Mouse (Mus musculus) midbrain, embryonic 11.5 days (tissue): ENCODE measurements at regions not wholly inside any gene's neighbourhood (a gene's known extent, or its start where the extent isn't known, plus 50 kb on each side); places are given as distances from the start of the nearest gene placed in this dataset.

Experiments
- ATAC-seq: fragments of 200-750 bp; cut with Nextera tagmentation; 2 replicates; pipeline ENCODE4 v1.8.0; 2017; ENCODE audit warnings: moderate TSS enrichment, moderate library complexity; ENCODE audit not compliant: low FRiP score
- DNase-seq: peaks from one replicate; pipeline ENCODE4 v3.0.0; 2015; ENCODE audit warnings: low spot score; ENCODE audit errors: missing footprints
- H3K27ac ChIP-seq: fragments of 300-500 bp; sonication (generic); 2 replicates; pipeline ENCODE4 v1.5.1; 2014; ENCODE audit warnings: low read depth, low read length
- H3K27me3 ChIP-seq: fragments of 300-500 bp; sonication (generic); 2 replicates; pipeline ENCODE4 v1.6.1; 2014; ENCODE audit warnings: mild to moderate bottlenecking, low read length, moderate library complexity, mixed read lengths; ENCODE audit not compliant: control insufficient read depth, insufficient read depth
- H3K36me3 ChIP-seq: fragments of 300-500 bp; sonication (generic); 2 replicates; pipeline ENCODE4 v1.6.1; 2014; ENCODE audit warnings: mild to moderate bottlenecking, low read length, moderate library complexity, mixed read lengths; ENCODE audit not compliant: control insufficient read depth, insufficient read depth
- H3K4me1 ChIP-seq: fragments of 300-500 bp; sonication (generic); 2 replicates; pipeline ENCODE4 v1.6.1; 2014; ENCODE audit warnings: low read length; ENCODE audit not compliant: control insufficient read depth, insufficient read depth
- H3K4me2 ChIP-seq: fragments of 300-500 bp; sonication (generic); 2 replicates; pipeline ENCODE4 v1.6.1; 2014; ENCODE audit warnings: mild to moderate bottlenecking, moderate library complexity
- H3K4me3 ChIP-seq: fragments of 300-500 bp; sonication (generic); 2 replicates; pipeline ENCODE4 v1.5.1; 2014; ENCODE audit warnings: low read depth, low read length
- H3K9ac ChIP-seq: fragments of 300-500 bp; sonication (generic); 2 replicates; pipeline ENCODE4 v1.6.1; 2014; ENCODE audit warnings: low read length
- H3K9me3 ChIP-seq: fragments of 300-500 bp; sonication (generic); 2 replicates; pipeline ENCODE4 v1.6.1; 2016; ENCODE audit warnings: low read length; ENCODE audit not compliant: control insufficient read depth
- WGBS: fragments of 180-500 bp; shearing (Covaris S2); extraction: QIAGEN DNeasy Blood & Tissue Kit; methylation state at CpG from one replicate; pipeline ENCODE4 v1.1.7; 2014; 5-methylcytosine and 5-hydroxymethylcytosine counted together

DNA sequence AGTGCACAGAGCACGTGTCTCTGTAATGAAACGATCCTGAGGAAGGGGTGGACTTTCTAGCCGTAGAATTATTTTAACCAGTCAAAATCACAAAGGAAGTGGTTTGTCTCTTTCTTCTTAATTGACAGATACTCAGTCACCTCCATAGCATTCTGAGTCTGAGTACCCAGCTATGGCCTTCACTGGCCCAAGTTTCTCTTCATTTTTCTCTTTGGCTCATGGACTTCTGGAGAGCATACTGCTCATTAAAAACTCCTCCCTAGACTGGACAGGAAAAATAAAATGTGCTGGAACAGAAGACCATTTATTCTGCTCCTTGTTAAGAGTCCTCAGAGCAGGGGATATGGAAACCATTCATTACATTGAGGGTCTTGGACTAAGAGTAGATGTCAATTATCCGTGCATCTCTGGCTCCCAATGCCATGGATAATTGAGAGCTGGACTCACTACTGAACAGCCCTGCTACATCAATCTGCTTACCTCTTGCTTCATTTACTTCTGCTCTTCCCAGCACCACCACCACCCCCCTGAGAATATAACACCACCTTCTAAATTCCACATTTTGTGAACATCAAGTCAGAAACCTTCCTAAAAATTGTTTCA lies 287.5 kb upstream of the Intu start:
- no peaks in the 10 kb centered on the region for H3K4me1 ChIP-seq
- ATAC-seq (no peak), DNase-seq (no peak)
- no peaks in the 10 kb centered on the region for H3K36me3 ChIP-seq
- H3K4me2 ChIP-seq, result no peak overlapping the region
- H3K27me3 ChIP-seq, result no peaks in the 10 kb centered on the region
- H3K9me3 ChIP-seq, result no peaks in the 10 kb centered on the region
- WGBS, result 81% methylated on average over 4 of the region's 4 CpGs
- no peak overlapping the region for H3K27ac ChIP-seq
- no peak overlapping the region for H3K9ac ChIP-seq
- H3K4me3 ChIP-seq, result no peak overlapping the region

DNA sequence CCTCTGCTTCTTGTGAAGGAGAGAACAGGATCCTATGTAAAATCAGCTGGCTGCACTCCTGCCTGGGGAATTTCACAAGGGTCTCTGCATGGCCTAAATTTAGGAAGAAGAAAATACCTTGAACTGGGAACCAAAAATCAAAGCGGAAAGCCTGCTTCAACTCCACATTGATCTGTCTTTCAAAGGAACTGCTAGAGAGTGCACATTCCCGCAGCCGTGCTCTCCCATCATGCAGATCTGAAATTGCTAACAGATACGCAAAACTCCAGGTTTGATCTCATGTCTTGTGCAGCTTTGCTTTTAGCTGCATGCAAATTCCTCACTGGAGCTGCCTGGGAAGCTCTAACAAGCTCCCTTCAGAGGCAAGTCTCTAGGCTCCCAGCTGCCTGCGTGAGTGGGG lies 276.7 kb upstream of the Intu start:
- no peak overlapping the region for H3K27ac ChIP-seq
- H3K4me3 ChIP-seq, result no peak overlapping the region
- no peak overlapping the region for H3K4me2 ChIP-seq
- ATAC-seq (no peak), DNase-seq (no peak)
- WGBS, result 65% methylated on average over 5 of the region's 5 CpGs
- no peaks in the 10 kb centered on the region for H3K4me1 ChIP-seq
- H3K9ac ChIP-seq, result no peak overlapping the region
- no peaks in the 10 kb centered on the region for H3K36me3 ChIP-seq
- no peaks in the 10 kb centered on the region for H3K27me3 ChIP-seq
- H3K9me3 ChIP-seq, result no peaks in the 10 kb centered on the region

DNA sequence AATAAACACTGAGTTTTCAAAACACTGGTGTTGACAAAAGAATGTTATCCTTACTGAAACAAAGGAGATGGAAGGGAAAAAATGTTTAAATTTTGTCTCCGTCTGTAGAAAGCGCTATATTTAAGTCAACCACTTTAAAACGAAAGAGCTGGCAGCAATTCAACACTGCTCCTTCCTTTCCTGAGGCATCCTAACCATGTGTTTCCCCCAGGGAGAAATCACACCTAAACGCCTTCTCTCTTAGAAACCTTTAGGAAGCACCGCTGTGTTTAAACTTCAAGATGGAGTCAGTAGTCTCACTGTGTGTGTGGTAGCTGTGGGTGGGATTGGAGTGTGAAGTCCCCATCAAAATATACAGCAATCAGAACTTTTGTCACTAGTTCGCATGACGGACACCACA lies 268.6 kb upstream of the Intu start:
- H3K27me3 ChIP-seq, result no peaks in the 10 kb centered on the region
- DNase-seq (no peak), ATAC-seq (no peak)
- no peak overlapping the region for H3K9ac ChIP-seq
- 85% methylated on average over 7 of the region's 7 CpGs for WGBS
- H3K9me3 ChIP-seq, result no peaks in the 10 kb centered on the region
- H3K4me2 ChIP-seq, result no peak overlapping the region
- no peaks in the 10 kb centered on the region for H3K36me3 ChIP-seq
- H3K27ac ChIP-seq, result no peak overlapping the region
- no peak overlapping the region for H3K4me3 ChIP-seq
- H3K4me1 ChIP-seq, result no peaks in the 10 kb centered on the region

DNA sequence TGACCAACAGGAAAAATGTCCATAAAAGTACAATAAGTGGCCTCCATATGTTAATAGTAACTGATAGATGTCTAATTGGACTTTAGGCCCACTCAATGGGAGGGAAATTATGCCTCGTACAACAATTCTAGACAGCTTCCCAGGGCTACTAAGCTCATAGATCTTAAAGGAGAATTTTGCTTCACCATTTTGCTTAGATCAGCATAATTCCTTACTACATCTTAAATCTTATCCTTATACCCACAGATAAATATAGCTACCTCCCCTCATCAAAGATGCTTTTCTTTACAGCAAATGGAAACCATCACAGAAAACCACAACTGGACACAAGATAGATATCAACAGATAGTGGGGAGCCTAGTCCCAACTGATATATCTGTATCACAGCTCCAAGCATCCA lies 263.6 kb upstream of the Intu start:
- no peak for DNase-seq
- Histone ChIP-seq H3K27me3 (no peaks in the 10 kb centered on the region), H3K9me3 (no peaks in the 10 kb centered on the region), H3K36me3 (no peaks in the 10 kb centered on the region), H3K9ac (no peak overlapping the region), H3K4me1 (no peaks in the 10 kb centered on the region), H3K27ac (no peak overlapping the region), H3K4me2 (no peak overlapping the region), H3K4me3 (no peak overlapping the region)
- no peak for ATAC-seq
- WGBS, result 92% methylated on average over 1 of the region's 1 CpGs

DNA sequence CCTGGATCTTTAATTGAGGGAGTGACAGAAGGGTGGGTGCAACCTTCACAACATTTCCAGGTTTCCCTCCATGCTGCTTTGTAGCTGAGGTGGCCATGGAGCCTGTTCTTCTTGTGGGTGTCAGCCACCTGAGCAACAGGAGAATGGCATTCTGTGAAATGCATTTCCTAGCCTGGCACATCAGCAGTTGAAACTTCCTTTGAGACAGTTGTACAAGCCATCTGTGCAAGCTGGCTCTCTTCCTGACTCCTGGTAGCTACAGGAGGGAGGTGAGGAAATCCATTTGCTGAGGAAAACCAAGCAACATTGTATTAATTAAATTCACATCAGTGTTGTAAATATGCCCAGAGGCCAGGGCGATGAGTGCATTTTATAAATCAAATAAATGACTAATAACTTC lies 248.2 kb upstream of the Intu start:
- H3K4me1 ChIP-seq, result no peaks in the 10 kb centered on the region; the same call in 1 of the 2 replicates
- H3K36me3 ChIP-seq, result no peaks in the 10 kb centered on the region
- DNase-seq, result no peak
- 89% methylated on average over 1 of the region's 1 CpGs for WGBS
- H3K4me3 ChIP-seq, result no peak overlapping the region
- no peaks in the 10 kb centered on the region for H3K27me3 ChIP-seq
- no peak overlapping the region for H3K9ac ChIP-seq
- H3K27ac ChIP-seq, result no peak overlapping the region
- H3K4me2 ChIP-seq, result no peak overlapping the region
- ATAC-seq, result no peak
- H3K9me3 ChIP-seq, result no peaks in the 10 kb centered on the region

DNA sequence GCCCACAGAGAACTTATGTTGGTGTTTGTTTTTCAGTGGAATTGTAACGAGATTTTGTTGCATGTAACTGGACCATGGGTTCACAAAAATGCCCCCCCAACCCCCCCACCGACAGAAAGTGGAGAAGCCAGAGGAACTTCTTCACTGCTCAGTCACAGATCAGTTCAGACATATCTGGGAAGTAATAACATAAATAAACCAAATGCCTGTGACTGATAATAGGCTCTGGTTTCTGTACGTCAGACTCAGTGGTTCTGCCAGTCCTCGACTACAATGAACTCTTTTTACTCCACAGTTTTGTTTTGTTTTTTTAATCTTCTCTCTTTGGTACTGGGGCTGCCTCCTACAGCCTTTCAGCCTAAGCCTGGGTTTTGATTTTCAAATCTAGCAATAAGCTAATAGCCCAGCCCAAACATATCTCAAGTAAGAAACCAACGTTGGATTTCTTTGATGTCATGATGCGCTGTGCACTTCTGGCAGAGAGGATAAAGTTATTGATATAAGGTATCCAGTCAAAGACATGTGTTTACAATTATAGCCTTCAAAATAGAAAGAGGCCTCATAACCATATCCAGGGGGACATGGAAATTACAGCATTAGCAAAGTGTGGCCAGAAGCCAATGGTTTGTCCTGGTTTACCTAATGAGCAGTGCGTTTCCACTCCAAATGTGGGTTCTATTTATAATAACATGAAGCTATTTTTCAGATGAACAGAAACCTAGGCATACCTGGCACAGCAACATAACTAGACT lies 244.0 kb upstream of the Intu start:
- no peak for DNase-seq
- no peak for ATAC-seq
- no peaks in the 10 kb centered on the region for H3K36me3 ChIP-seq
- no peak overlapping the region for H3K27ac ChIP-seq
- H3K4me1 ChIP-seq, result no peaks in the 10 kb centered on the region; the same call in 1 of the 2 replicates
- no peaks in the 10 kb centered on the region for H3K27me3 ChIP-seq
- 76% methylated on average over 7 of the region's 7 CpGs for WGBS
- H3K4me3 ChIP-seq, result no peak overlapping the region
- no peak overlapping the region for H3K4me2 ChIP-seq
- H3K9ac ChIP-seq, result no peak overlapping the region
- no peaks in the 10 kb centered on the region for H3K9me3 ChIP-seq

DNA sequence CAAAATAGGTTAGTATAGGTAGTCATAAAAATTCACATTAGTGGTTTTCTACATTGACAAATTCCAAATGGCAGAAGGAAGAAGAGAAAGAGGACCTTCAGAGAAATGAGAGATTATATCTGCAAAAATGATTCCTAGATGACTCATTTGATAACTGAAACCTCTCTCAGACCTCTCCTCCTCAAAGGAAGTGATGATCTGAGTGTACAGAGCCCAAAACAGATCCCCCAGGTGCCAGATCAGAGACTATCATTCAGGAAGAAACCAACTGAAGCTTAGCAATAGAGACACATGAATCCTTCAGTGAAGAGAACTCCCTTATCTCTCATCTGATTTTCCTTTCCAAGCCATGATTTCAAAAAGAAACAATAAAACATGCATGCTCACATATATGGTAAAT lies 234.0 kb upstream of the Intu start:
- H3K36me3 ChIP-seq, result no peaks in the 10 kb centered on the region
- ATAC-seq (no peak), DNase-seq (no peak)
- H3K4me1 ChIP-seq, result no peaks in the 10 kb centered on the region
- no peak overlapping the region for H3K4me3 ChIP-seq
- H3K4me2 ChIP-seq, result no peak overlapping the region
- no peak overlapping the region for H3K9ac ChIP-seq
- H3K9me3 ChIP-seq, result no peaks in the 10 kb centered on the region
- H3K27ac ChIP-seq, result no peak overlapping the region
- H3K27me3 ChIP-seq, result no peaks in the 10 kb centered on the region

DNA sequence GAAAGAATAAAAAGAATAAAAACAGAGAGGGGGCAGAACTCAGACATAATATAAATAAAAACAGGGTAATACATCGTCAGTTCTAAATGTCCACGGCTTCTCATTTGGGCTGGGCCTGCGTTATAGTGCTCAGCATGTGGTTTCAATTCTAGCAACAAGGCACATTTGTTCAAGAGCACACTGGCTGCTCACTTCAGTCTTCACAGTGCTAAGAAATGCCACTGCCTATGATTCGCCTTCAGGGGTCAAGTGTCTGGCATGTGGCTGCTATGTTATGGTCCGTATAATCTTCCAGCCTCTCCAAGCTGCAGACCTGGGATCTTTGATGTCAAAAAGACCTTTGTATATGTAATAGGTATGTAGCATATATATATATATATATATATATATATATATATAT lies 210.8 kb upstream of the Intu start:
- ATAC-seq, result no peak
- 83% methylated on average over 5 of the region's 5 CpGs for WGBS
- no peaks in the 10 kb centered on the region for H3K27me3 ChIP-seq
- no peak overlapping the region for H3K9ac ChIP-seq
- H3K27ac ChIP-seq, result no peak overlapping the region
- H3K4me3 ChIP-seq, result no peak overlapping the region
- no peaks in the 10 kb centered on the region for H3K9me3 ChIP-seq
- H3K36me3 ChIP-seq, result no peaks in the 10 kb centered on the region
- DNase-seq, result peak; percentile 75
- no peak overlapping the region for H3K4me2 ChIP-seq
- no peaks in the 10 kb centered on the region for H3K4me1 ChIP-seq

DNA sequence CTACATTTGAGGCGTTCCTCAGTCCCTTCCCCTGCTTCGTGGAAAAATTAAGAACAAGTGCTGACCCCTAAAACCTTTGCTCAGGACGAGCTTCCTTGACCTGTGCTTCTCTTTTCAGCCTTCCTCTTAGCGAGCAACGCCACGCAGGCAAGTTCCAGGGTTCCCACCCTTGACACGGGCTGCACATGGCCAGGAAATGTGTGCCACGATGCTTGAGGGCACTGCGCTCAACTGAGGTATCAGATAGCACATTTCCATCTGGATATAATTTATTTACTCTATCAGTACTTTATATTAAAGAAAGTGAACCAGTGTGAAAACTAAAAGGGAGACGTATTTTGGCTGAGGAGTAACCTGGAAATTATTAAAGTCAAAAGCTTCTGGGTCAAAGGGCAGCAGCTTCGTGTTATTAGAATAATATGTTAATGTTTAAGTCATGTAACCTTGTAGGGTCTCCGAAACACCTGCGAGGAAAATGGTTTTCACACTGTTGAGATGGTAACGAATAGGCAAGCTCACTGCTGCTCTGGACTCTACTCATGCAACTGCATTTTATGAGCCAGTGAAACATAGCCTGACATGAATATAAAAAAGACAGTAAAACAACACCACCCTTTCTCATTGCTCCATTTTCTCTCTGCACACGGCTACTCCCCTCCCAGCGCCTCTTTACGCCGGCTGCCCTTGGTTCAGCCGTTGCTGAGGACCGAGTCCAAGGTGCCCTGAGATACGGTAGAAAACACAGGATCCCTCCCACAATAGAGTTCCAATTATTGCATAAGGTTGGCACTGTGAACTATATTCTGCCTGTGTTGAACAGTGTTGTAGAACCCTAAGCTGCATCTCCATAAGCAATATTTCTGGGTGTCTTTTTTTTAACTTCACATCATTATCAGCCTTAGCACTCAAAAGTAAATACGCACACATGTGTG lies 204.9 kb upstream of the Intu start:
- Histone ChIP-seq H3K9ac (no peak overlapping the region), H3K27ac (no peak overlapping the region), H3K4me2 (no peak overlapping the region), H3K27me3 (no peaks in the 10 kb centered on the region), H3K9me3 (no peaks in the 10 kb centered on the region), H3K4me1 (no peaks in the 10 kb centered on the region), H3K36me3 (no peaks in the 10 kb centered on the region), H3K4me3 (no peak overlapping the region)
- ATAC-seq, result no peak
- peak; percentile 86 for DNase-seq
- 86% methylated on average over 22 of the region's 22 CpGs for WGBS
